Mouse (Mus musculus): ENCODE results near the gene Olfr1095.

The Olfr1095 gene

GRCm38 (mm10) chr2:86851596-86851995 lies at the start of gene Olfr1095:
Gene Olfr1095, minus strand, starts transcription at chr2:86851696.
- DNase-seq = no peak

GRCm38 (mm10) chr2:86892116-86892515 lies 40.6 kb upstream of the Olfr1095 start, which contains the start of gene Olfr1097:
Gene Olfr1097, minus strand, starts transcription at chr2:86892216.
- DNase-seq = no peak

DNA sequence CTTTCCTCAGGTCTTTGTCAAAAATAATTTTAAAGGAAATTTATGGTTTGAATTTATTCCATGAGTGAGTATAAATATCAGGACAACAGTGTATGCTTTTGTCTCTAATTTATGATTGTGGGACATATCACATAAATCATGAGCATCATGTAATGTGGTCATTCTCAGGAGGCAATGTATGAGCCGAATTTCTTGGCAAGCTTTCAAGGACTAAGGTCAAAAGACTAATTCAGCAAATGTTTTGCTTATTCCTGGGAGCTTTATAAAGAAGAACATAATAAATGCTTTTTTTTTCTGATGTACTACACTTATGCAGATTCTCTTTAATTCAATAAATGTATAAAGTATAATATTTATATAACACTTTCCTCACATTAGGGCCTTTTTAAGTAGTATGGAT lies 23.2 kb upstream of the Olfr1095 start, which contains the start of gene Gm13723:
TSS of gene Gm13723 (minus strand) at position 101 of the 400 bp plus-strand sequence.
- DNase-seq = no peak

DNA sequence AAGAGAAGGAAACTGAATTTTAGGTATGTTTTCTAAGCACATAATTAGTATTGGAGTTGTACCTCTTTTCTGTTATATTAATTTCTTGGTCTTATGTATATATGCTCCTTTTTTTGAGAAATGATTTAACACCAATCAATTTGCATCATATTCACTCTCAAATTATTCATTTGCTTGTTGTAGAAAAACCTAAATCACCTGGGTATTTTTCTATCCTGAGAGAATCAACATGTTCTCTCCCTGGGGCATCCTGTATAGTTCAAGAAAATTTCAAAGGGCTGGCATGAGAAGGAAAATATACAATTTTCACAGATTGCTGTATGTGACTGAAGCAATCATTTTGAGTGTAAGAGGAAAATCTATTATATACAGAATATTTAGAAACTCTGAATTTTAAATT lies 27.1 kb downstream of the Olfr1095 start, which contains the start of gene Olfr1094:
TSS of gene Olfr1094 (plus strand) at position 301 of the 400 bp plus-strand sequence.
- no peak for DNase-seq

- no peak for DNase-seq
Measured at GRCm38 (mm10) chr2:86809918-86810317, 41.6 kb downstream of the Olfr1095 start, which contains the start of gene Olfr141. Gene Olfr141, minus strand, starts transcription at chr2:86810018.
